Mouse (Mus musculus) layer of hippocampus, adult 9-11 months (tissue): ENCODE results near the gene Dynlt1f.
"Not testable (repeated sequence)": the region's sequence is repeated elsewhere in the genome, so short reads cannot be mapped to it uniquely, and the experiment has no call there.

Experiments
- DNase-seq: peaks from one replicate; pipeline ENCODE4 v3.0.0; 2022

The Dynlt1f gene

GRCm38 (mm10) chr17:6661093-6661816, 5.6 kb upstream of the Dynlt1f start:
- DNase-seq: not testable (repeated sequence)

GRCm38 (mm10) chr17:6660589-6660988, 4.9 kb upstream of the Dynlt1f start:
- DNase-seq: not testable (repeated sequence)

DNA sequence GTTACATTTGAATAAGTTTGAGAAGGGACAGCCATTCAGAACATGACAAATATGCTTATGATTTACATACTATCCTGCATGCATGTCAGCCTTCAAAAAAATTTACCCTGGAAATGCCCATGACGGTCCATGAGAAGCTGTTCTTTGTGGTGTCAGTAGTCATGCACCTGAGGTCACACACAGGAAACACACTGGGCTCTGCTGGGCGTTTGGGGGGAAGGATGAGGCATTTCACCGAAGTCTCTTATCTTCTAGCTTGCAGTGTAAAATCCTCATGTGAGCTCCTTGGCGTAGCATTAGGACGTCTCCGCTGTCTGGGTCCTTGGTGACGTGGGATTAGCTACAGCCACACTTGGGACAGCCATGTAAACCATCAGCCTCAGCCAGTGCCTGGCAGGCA, 3.1 kb upstream of the Dynlt1f start, which contains the start of gene Sytl3:
TSS of gene Sytl3 (plus strand) at position 293 of the 400 bp plus-strand sequence.
- DNase-seq: not testable (repeated sequence)

- not testable (repeated sequence) for DNase-seq
Measured at GRCm38 (mm10) chr17:6656471-6656870, 771 bp upstream of the Dynlt1f start.

DNA sequence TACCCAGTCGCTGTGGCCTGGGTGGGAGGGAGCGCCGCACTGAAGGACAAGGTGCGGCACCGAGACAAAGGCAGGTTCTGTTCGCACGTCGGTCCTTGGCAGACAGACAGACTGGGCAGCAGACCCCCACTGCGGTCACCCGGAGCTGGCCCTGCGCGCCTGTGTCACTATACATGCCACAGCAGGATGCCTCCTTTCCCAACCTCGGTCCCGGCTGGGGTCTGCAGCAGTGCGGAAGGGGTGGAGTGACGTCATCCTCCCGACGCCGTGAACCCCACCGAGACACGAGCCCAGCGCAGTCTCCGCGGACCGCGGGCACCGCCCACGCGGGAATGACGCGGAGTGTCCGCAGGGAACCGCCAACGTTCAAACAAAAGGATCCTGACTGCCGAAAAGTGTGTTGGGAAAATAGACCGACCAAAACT, 601 bp downstream of the Dynlt1f start:
- DNase-seq: peak; percentile 33

DNA sequence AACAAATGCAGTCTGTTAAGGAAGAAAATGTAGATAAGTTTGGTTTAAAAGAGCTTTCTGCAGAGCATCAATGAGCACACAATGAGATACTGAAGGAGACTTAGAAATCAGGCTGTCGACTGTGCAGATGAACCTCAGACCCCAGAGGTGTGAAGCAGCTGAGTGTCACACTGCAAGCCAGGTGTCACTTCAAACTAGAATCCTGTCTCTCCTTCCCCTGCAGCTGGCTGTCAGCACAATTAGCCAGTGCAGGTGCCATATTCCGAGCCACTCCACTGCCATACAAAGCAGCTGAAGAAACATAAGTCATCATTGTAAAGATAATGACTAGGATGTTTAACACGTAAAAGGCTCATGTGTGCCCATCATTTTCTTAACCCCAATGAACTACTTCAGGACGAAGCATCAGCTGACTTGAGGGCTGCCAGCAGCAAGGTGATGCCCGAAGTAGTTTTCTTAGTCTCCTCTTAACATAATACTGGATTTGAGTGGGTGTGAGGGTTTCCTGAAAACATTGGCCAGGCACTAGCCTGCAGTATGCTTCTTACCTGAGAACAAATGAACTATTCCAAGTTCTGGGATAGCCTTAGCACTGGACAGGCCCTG, 2.3 kb downstream of the Dynlt1f start:
- DNase-seq: not testable (repeated sequence)

DNA sequence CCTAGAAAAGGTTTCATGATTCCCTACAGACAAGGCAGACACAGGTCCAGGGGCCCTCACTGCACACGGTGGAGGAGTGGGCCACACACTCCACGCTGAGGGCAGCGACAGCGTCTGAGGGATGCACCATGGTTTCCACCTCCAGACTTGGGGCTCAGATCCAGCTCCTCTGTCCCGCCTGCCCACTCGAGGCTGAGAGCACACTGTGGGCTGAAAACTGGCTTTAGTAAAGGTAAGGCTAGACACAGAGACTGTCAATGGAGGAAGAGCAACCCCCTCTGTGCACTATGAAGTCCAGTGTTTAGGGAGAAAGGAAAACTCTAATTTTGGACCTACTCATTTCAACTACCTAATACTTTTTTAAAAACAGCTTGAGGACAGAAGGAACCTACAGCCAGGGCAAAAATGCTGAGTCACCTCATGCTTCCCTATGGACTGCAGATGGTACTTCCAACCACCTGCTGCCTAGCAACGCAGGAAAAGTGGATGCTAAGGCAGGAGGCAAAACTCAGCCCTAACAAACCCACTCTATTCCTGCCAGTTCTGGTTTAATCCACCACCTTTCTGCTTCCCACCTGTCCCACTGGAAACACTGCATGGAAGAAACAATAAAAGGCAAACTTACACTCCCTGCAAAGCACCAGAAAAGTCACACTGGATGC, 4.7 kb downstream of the Dynlt1f start:
- DNase-seq: not testable (repeated sequence)

DNA sequence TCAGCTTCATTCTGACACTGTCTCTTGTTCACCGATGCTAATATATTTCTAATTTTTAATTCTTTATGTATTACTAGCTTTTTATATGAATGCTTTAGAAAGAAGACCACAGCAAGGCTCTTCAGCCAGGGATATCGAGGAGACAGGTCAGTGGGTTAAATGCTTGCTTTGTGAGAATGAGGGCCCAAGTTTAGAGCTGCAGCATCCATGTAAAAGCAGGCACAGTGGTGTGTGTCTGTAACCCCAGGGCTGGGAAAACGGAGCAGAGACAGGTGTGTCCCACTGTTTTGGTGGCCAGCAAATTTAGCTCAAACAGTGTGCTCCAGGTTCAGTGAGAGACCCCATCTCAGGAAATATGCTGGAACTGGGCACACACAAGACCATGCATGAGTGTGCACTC, 8.2 kb downstream of the Dynlt1f start:
- not testable (repeated sequence) for DNase-seq

- DNase-seq: not testable (repeated sequence)
Measured at GRCm38 (mm10) chr17:6646841-6647240, 8.9 kb downstream of the Dynlt1f start.

DNA sequence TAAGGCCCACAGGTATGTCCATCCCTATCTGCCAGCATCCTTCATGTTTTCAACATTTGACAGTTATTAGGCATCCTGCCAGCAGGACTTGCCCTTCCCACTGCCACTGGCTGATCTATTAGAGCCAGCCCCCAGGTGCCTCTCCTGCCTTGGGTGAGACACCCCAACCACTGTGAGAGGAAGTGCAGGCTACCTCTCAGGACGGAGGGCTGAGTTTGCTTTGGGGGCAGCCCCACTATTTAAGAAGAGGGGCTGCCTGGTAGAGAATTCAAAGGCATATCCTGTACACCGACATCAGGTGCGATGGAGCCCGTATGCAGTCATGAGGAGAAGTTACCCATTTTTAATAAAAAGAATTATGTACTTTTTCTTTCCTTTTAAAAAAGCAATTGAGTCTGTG, 10.0 kb downstream of the Dynlt1f start:
- not testable (repeated sequence) for DNase-seq

DNA sequence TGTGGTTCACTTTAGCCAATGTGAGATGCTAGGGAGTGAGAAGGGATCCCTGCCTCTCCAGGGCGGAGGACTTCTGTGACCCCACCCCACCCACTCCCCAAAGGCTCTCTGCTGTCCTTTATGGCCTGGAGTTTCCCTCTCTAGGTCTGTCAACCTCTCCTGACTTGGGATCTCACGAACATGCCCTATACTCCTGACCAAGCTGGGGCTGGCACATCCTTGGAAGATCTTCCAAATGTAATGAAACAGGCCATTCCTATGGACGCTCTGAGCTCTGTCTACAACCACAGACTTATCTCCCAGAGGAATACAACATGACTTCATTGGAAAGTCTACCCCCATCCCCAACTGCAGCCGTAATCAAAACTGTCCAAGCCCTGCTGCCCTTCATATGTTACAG, 11.0 kb downstream of the Dynlt1f start:
- not testable (repeated sequence) for DNase-seq

GRCm38 (mm10) chr17:6644210-6644609, 11.5 kb downstream of the Dynlt1f start:
- not testable (repeated sequence) for DNase-seq

DNA sequence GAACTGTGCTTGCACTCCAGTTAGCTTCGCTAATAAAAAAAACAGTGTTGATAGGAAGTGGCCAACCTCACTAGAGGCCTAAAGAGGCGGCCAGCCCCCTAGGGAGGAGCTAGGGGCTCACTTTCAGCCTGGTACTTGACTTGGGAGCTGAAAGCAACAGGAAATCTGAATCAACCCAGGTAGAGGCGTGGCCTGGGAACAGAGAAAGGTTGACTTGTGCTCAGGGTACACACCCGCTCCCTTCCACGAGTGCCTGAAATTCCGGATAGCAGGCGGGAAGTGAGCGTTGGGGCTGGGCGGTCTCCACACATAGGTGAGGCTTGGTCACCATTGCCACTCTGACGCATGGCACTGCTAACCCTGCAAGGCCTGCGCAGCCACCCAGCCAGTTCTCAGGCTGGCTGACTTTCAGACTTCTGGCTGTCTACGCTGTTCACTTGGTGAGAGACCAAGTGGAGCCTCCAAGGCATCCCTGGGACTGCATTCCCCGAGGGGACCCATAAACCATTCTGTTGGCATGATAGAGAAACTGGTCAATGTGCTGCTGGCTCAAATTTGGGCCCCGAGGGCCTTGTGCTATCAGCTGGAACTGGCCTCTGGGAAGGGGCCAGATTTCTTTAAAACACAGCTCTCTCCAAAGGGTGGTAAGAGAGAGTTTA, 14.8 kb downstream of the Dynlt1f start:
- DNase-seq: not testable (repeated sequence)

DNA sequence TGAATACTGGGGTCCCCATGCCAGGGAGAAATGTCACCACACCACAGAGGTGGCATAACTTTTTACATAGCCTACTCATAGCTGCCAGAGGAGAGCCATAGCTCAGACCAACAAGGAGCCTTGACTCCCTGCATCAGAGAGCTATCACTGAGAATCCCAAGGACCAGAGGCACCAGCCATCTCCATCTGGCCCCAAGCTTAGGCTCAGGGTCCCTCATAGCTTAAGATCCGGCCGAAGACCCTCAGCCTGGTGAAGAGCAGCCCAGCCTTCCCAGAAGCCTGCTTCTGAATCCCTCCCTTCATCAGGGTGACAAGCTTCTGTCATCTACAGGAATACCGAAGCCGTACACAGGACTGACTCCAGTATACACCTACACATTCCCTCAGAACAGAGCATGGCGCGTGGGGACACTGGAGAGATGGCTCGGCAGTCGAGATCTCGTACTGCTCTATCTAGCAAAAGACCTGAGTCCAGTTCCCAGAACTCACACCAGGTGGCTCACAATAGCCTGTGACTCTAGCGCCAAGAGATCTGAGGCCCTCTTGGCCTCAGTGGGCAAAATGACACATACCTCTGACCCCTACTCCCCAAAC, 15.6 kb downstream of the Dynlt1f start:
- DNase-seq: not testable (repeated sequence)

DNA sequence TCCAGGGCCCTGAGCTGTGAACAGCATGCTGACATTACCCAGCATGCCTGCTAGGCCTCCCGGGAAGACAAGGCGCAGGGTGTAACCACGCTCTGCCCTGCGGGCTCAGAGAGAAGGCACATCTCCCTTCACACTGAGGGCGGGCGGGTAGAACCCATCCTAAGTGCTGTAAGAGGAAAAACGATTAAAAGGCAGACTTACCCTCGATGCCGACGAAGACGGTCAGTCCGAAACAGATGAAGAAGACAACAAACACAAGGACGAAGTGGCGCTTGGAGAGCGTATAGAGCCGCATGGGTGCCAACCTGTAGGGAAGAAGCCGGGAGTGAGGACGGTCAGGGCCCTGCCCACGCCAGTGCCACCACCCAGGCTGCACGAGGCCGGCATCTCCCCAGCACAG, 16.2 kb downstream of the Dynlt1f start:
- not testable (repeated sequence) for DNase-seq

- not testable (repeated sequence) for DNase-seq
Measured at GRCm38 (mm10) chr17:6638444-6638843, 17.3 kb downstream of the Dynlt1f start.

- DNase-seq: not testable (repeated sequence)
Measured at GRCm38 (mm10) chr17:6637434-6637833, 18.3 kb downstream of the Dynlt1f start.

GRCm38 (mm10) chr17:6636861-6637260, 18.8 kb downstream of the Dynlt1f start:
- no peak for DNase-seq

DNA sequence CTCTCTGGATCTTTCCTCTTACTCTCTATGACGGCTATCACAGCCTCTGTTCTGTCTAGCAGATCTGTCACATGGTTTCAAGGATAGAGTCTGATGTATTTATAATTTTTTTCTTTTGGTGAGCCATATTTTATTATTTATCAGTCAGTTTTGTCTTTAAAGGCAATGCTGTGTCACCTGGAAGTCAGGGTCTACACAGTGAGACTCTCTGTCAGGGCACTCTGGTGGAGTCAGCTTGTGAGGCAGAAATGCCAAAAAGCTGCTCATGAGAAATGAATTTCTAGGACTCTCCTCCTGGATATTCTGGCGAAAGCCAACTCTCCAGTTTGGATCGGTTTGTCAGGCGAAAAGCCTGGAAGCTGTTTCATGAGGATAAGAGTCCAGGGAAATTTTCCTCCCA, 19.9 kb downstream of the Dynlt1f start:
- DNase-seq: not testable (repeated sequence)

- not testable (repeated sequence) for DNase-seq
Measured at GRCm38 (mm10) chr17:6632850-6633249, 22.9 kb downstream of the Dynlt1f start.

DNA sequence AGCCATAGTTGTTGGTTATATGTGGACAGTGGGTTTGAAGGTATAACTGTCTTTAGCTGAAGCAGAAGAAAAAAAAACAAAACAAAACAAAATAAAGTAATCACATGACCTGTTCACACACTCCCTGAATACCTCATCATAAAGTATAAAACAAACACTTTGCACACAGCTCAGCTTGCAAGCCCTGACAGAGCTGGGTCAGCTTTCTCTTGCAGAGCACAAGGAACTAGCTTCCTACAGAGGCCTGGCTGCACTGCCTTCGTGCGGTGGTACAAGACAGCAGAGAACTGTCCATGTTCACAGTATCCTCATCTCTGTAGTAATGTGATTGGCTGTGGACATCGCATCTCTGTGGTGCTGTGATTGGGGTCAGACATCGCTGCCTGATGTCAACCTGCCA, 25.3 kb downstream of the Dynlt1f start:
- not testable (repeated sequence) for DNase-seq

GRCm38 (mm10) chr17:6624926-6625558, 30.7 kb downstream of the Dynlt1f start:
- DNase-seq: not testable (repeated sequence)
